Mouse (Mus musculus) bone marrow macrophage, adult 2 months (primary cell): ENCODE measurements around the gene Stard10.

Experiments
- CTCF ChIP-seq: IDR thresholded peaks from 2 replicates; pipeline ENCODE4 v1.5.1; 2012; ENCODE audit warnings: low read depth, mild to moderate bottlenecking, low read length, moderate library complexity
- POLR2A ChIP-seq: IDR thresholded peaks from 2 replicates; pipeline ENCODE4 v1.6.1; 2012; ENCODE audit warnings: mild to moderate bottlenecking, low read depth, low read length, borderline replicate concordance

GRCm38 (mm10) chr7:101378285-101378684 is 61.4 kb downstream of the Stard10 start:
- TF ChIP-seq CTCF (no peak), POLR2A (no peak)
